Mouse (Mus musculus) heart, adult 8-10 months (tissue): ENCODE data around the gene Smarcad1. TPM values are rescaled to one million over a fixed set of nuclear protein-coding genes. Genes with fewer than 3 reads are reported as not detected.

ENCODE experiments used
- total RNA-seq, 4 experiments: library from RNA; stranded (reverse); gene quantifications; 2 replicates each; pipeline ENCODE4 v1.2.4; 2022

Smarcad1 gene
- total RNA-seq, 4 experiments from 2014 or later: 13.5 to 15.7 (median 14.5) TPM

Other genes starting within 250 kb of the Smarcad1 start
- 1 to 10 TPM in 3 of 4 experiments, under 1 TPM in 1; 0.54 to 2.3 (median 1.3) TPM for gene Hpgds, start 102.3 kb downstream of the Smarcad1 start, total RNA-seq